Mouse (Mus musculus) liver, embryonic 14.5 days (tissue): ENCODE results near the gene Arhgef40. TPM values are rescaled to one million over a fixed set of nuclear protein-coding genes. Genes with fewer than 3 reads are reported as not detected.

ENCODE experiments used
- ATAC-seq: fragments of 200-750 bp; cut with Nextera tagmentation; 2 replicates; pipeline ENCODE4 v1.8.0; 2017; ENCODE audit warnings: moderate number of reproducible peaks, mild to moderate bottlenecking, moderate library complexity; ENCODE audit not compliant: insufficient read depth
- DNase-seq, 3 experiments: peaks; one replicate each; pipeline ENCODE4 v3.0.0-alpha.2; 2012 to 2013; ENCODE audit warnings: low read depth in 3 of 3, low spot score in 3 of 3
- H3K27ac ChIP-seq: fragments of 300-500 bp; sonication (generic); 2 replicates; pipeline ENCODE4 v1.5.1; 2014; ENCODE audit warnings: moderate library complexity, mild to moderate bottlenecking, control low read depth, inconsistent platforms
- H3K27me3 ChIP-seq: fragments of 300-500 bp; sonication (generic); 2 replicates; pipeline ENCODE4 v1.6.1; 2014; ENCODE audit warnings: mild to moderate bottlenecking, low read length, moderate library complexity; ENCODE audit not compliant: control insufficient read depth, insufficient read depth
- H3K36me3 ChIP-seq: fragments of 300-500 bp; sonication (generic); replicated peaks from 2 replicates; pipeline ENCODE4 v1.6.1; 2014; ENCODE audit warnings: low read depth; ENCODE audit not compliant: control insufficient read depth, insufficient read depth
- H3K4me1 ChIP-seq, 2 experiments: fragments of 200-500 bp in 1 of 2; fragments of 300-500 bp in 1 of 2; sonication (generic) in 1 of 2; replicated peaks; 2 replicates each; pipeline ENCODE4 v1.6.1; 2012 to 2014; ENCODE audit warnings: antibody characterized with exemption in 1 of 2, inconsistent platforms in 1 of 2, low read length in 1 of 2; ENCODE audit not compliant: control insufficient read depth in 2 of 2, insufficient read depth in 2 of 2
- H3K4me2 ChIP-seq: fragments of 300-500 bp; sonication (generic); 2 replicates; pipeline ENCODE4 v1.6.1; 2014; ENCODE audit warnings: low read depth, mild to moderate bottlenecking, control low read depth, moderate library complexity
- H3K4me3 ChIP-seq, 2 experiments: fragments of 200-500 bp in 1 of 2; fragments of 300-500 bp in 1 of 2; sonication (generic) in 1 of 2; 2 replicates each; pipeline ENCODE4 v1.5.1; 2012 to 2014; ENCODE audit warnings: low read depth in 2 of 2, low read length in 2 of 2, mild to moderate bottlenecking in 2 of 2, control low read depth in 1 of 2, inconsistent platforms in 1 of 2, moderate library complexity in 1 of 2; ENCODE audit not compliant: insufficient read depth in 1 of 2
- H3K9ac ChIP-seq: fragments of 300-500 bp; sonication (generic); replicated peaks from 2 replicates; pipeline ENCODE4 v1.6.1; 2014; ENCODE audit warnings: mild to moderate bottlenecking, control low read depth, moderate library complexity
- H3K9me3 ChIP-seq: fragments of 300-500 bp; sonication (generic); 2 replicates; pipeline ENCODE4 v1.6.1; 2016; ENCODE audit warnings: low read length, mixed read lengths; ENCODE audit not compliant: control insufficient read depth
- CTCF ChIP-seq: IDR thresholded peaks from 2 replicates; pipeline ENCODE4 v1.5.1; 2016; ENCODE audit warnings: antibody characterized with exemption, low read depth, control low read depth
- EP300 ChIP-seq: IDR thresholded peaks from 2 replicates; pipeline ENCODE4 v1.6.1; 2016; ENCODE audit warnings: antibody characterized with exemption, low read depth
- WGBS: fragments of 180-500 bp; shearing (Covaris S2); extraction: QIAGEN DNeasy Blood & Tissue Kit; methylation state at CpG from one replicate; pipeline ENCODE4 v1.1.7; 2014; ENCODE audit not compliant: insufficient replicate concordance; 5-methylcytosine and 5-hydroxymethylcytosine counted together
- polyA plus RNA-seq, 2 experiments: library from polyadenylated mRNA; depleted of rRNA in 1 of 2; stranded (reverse) in 1 of 2; unstranded in 1 of 2; fragments of >200 nt; fragmentation: Nextera tagmentation in 1 of 2; extraction: Ambion mirVana in 1 of 2; gene quantifications; 2 replicates each; pipeline versions ENCODE4 v1.2.1 to v1.2.3; 2012 to 2014

Arhgef40 gene
- polyA plus RNA-seq, 2 experiments: 9.4 to 15.3 TPM

DNA sequence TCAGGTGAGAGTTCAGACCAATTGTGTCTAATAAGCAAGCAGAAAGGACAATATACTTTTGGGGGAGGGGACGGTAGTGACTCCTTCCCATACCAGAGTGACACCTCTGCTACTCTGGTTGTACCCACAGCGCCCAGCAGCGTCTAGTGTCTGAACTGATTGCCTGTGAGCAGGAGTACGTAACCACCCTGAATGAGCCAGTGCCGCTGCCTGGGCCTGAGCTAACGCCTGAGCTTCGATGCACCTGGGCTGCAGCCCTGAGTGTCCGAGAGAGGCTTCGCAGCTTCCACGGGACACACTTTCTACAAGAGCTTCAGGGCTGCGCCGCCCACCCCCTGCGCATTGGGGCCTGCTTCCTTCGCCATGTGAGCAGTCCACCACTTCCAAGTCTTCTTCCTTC is 13.0 kb downstream of the Arhgef40 start:
- Histone ChIP-seq H3K4me1 (no peaks in the 10 kb centered on the region; a peak in 1 of 4 replicates), H3K27me3 (no peaks in the 10 kb centered on the region), H3K36me3 (peaks cover 2% of the 10 kb centered on the region; the same call in 1 of the 2 replicates), H3K4me3 (no peak overlapping the region), H3K9me3 (no peaks in the 10 kb centered on the region), H3K9ac (no peak overlapping the region), H3K4me2 (no peak overlapping the region), H3K27ac (no peak overlapping the region)
- ATAC-seq (no peak), DNase-seq (no peak)
- TF ChIP-seq CTCF (no peak), EP300 (no peak)
- whole genome bisulfite sequencing: 92% methylated on average over 14 of the region's 14 CpGs

DNA sequence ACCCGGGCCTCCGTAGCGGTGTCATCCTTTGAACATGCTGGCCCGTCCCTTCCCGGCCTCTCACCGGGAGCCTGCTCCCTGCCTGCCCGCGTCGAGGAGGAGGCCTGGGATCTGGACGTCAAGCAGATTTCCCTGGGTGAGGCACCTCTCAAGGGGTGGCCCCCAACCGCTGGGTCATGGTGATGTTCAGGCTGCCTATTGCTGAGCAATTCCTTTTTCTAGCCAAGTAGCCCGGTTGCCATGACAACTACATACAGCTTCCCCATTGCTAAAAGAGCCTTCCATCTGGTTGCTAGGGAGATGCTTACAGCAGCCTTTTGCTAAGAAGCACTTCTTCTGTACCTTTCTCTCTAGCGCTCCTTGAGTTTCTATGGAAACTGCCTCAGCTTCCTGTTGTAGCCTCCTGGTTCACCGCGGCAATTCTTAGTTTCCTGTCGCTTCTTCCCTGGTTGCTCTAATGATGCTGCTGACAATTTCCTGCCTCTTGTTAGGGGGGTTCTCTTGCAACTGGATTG is 19.5 kb downstream of the Arhgef40 start:
- DNase-seq: no peak
- H3K4me1 ChIP-seq: no peaks in the 10 kb centered on the region
- no peaks in the 10 kb centered on the region for H3K27me3 ChIP-seq
- no peak for ATAC-seq
- WGBS: 54% methylated on average over 16 of the region's 16 CpGs
- TF ChIP-seq EP300: no peak
- no peak for TF ChIP-seq CTCF
- H3K36me3 ChIP-seq: peaks cover 4% of the 10 kb centered on the region; the same call in 1 of the 2 replicates
- no peak overlapping the region for H3K4me2 ChIP-seq
- H3K4me3 ChIP-seq: no peak overlapping the region
- H3K9me3 ChIP-seq: no peaks in the 10 kb centered on the region
- H3K27ac ChIP-seq: no peak overlapping the region
- H3K9ac ChIP-seq: no peak overlapping the region

GRCm38 (mm10) chr14:52005141-52005540 is 20.6 kb downstream of the Arhgef40 start:
- H3K4me2 ChIP-seq: no peak overlapping the region
- peaks cover 2% of the 10 kb centered on the region; the same call in 1 of the 2 replicates for H3K36me3 ChIP-seq
- WGBS: 75% methylated on average over 7 of the region's 7 CpGs
- no peak for TF ChIP-seq CTCF
- no peak for TF ChIP-seq EP300
- DNase-seq (no peak), ATAC-seq (no peak)
- no peaks in the 10 kb centered on the region for H3K27me3 ChIP-seq
- H3K27ac ChIP-seq: no peak overlapping the region
- no peak overlapping the region for H3K4me3 ChIP-seq
- no peaks in the 10 kb centered on the region for H3K4me1 ChIP-seq
- H3K9me3 ChIP-seq: no peaks in the 10 kb centered on the region
- H3K9ac ChIP-seq: no peak overlapping the region

DNA sequence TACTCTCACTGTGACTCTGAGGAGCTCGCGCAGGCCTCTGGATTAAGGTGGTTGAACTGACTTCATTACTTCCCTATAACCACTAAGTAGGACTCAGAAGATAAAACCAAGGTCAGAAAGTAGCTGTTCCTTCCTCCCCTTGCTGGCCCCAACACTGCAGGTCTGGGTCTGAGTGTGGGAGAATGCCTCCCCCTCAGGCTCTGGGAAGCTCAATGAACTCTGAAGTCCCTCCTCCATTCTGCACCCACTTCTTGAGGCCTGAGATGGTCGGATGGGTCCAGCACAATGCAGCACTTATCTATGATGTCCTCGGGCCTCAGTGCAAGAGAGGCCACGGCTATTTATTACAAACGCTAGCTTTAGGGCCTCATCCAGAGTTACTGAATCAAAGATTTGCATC is 21.1 kb downstream of the Arhgef40 start:
- 61% methylated on average over 6 of the region's 6 CpGs for WGBS

GRCm38 (mm10) chr14:52006241-52006640 is 21.7 kb downstream of the Arhgef40 start:
- Histone ChIP-seq H3K9me3 (no peaks in the 10 kb centered on the region), H3K27me3 (no peaks in the 10 kb centered on the region), H3K4me3 (no peak overlapping the region), H3K4me2 (no peak overlapping the region), H3K36me3 (peaks cover 2% of the 10 kb centered on the region; the same call in 1 of the 2 replicates), H3K27ac (no peak overlapping the region), H3K9ac (no peak overlapping the region), H3K4me1 (no peaks in the 10 kb centered on the region)
- ATAC-seq: no peak
- TF ChIP-seq EP300 (no peak), CTCF (peak; percentile 53)
- DNase-seq: no peak
- WGBS: 74% methylated on average over 8 of the region's 8 CpGs

More for the DNA sequence above, 21.1 kb downstream of the Arhgef40 start:
- no peak overlapping the region for H3K4me3 ChIP-seq
- peaks cover 2% of the 10 kb centered on the region; the same call in 1 of the 2 replicates for H3K36me3 ChIP-seq
- ATAC-seq (no peak), DNase-seq (no peak)
- TF ChIP-seq CTCF (no peak), EP300 (no peak)
- no peak overlapping the region for H3K9ac ChIP-seq
- no peaks in the 10 kb centered on the region for H3K27me3 ChIP-seq
- no peaks in the 10 kb centered on the region for H3K9me3 ChIP-seq
- H3K27ac ChIP-seq: no peak overlapping the region
- H3K4me2 ChIP-seq: no peak overlapping the region
- H3K4me1 ChIP-seq: no peaks in the 10 kb centered on the region
